Mouse (Mus musculus) small intestine, adult 2 months (tissue): ENCODE measurements around the gene Mrpl18.

Experiments
- CTCF ChIP-seq: fragments of 200-500 bp; IDR thresholded peaks from 2 replicates; pipeline ENCODE4 v1.5.1; 2012; ENCODE audit warnings: low read depth, mild to moderate bottlenecking, control low read depth, inconsistent platforms, low read length, moderate library complexity, mixed read lengths; ENCODE audit not compliant: insufficient replicate concordance, insufficient read length; ENCODE audit errors: extremely low read depth
- POLR2A ChIP-seq: fragments of 200-500 bp; IDR thresholded peaks from 2 replicates; pipeline ENCODE4 v1.6.1; 2012; ENCODE audit warnings: low read depth, mild to moderate bottlenecking, control low read depth, inconsistent platforms, low read length, moderate library complexity

DNA sequence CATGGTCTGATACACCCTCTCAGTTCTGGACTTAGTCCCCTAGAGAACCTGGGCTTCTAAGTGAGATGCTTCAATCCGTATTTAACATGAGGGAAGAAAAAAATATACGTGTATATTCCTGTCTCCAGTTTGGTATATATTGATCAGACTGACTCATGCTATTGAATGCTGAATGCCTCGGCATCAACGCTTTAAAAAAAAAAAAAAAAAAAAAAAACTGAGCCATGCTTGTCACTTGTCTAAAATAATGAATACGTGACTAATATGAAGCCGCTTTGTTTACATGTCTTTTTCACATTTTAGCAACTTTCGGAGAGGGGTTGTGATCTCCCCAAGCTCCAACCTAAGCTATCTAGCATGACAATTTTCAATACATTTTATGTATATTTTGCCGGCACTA is 5.8 kb downstream of the Mrpl18 start:
- TF ChIP-seq CTCF (no peak), POLR2A (no peak)
